Mouse (Mus musculus): ENCODE measurements at regions not wholly inside any gene's neighbourhood (a gene's known extent, or its start where the extent isn't known, plus 50 kb on each side); places are given as distances from the start of the nearest gene placed in this dataset.

DNA sequence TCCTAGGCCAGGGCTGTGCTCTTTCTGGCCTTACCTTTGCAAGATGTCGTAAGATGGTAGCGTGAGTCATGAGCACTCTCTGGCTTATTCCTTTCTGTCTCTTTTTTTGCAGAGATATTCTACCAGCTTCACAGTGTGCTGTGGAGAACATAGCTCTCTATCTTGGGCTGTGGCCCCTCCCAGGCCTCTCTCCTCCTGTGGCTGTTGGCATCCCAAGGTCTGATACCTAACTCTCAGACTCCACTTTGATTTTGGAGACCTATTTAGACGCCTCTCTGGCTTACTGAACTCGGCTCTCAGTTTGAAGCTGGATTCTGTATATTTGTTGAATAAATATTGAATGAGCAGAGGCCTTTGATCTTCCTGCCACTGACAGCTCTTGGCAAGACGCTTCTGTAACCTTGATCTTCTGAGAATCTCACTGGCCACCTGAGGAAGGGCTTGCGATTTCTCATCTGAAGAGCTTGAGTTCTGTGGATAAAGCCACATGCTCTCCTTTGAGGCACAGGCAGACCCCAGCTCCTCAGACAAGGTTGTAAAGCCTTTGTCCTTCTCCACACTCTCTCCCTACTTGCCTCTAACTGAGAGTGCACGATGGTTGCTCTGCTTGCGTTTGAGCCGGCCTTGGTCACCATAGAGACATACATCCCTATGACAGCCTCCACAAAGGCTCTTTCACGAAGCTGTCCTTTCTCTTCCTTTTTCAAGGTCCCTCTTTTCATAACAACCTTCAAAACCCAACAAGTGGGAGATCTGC lies 323.7 kb downstream of the Eipr1 start:
- TF ChIP-seq POLR2A (IDR thresholded peaks at IDR 0.05; ENCODE audit: low read depth, low read length) (no peak), CTCF (IDR thresholded peaks at IDR 0.05; ENCODE audit: extremely low read depth, insufficient read depth, insufficient read length, insufficient replicate concordance) (no peak)

All from spleen, adult 2 months (tissue).